Mouse (Mus musculus) gonadal fat pad, adult 2 months (tissue): ENCODE data around the gene Slc4a3. TPM values are rescaled to one million over a fixed set of nuclear protein-coding genes. Genes with fewer than 3 reads are reported as not detected.

Source experiments
- DNase-seq: peaks from one replicate; pipeline ENCODE4 v3.0.0-alpha.2; 2012; ENCODE audit warnings: low read depth
- polyA plus RNA-seq: library from polyadenylated mRNA; depleted of rRNA; stranded (reverse); fragments of >200 nt; gene quantifications from 2 replicates; pipeline ENCODE4 v1.2.3, GENCODE M21; 2012

Slc4a3 gene
- polyA plus RNA-seq, 1 experiment = 35.8 TPM

DNA sequence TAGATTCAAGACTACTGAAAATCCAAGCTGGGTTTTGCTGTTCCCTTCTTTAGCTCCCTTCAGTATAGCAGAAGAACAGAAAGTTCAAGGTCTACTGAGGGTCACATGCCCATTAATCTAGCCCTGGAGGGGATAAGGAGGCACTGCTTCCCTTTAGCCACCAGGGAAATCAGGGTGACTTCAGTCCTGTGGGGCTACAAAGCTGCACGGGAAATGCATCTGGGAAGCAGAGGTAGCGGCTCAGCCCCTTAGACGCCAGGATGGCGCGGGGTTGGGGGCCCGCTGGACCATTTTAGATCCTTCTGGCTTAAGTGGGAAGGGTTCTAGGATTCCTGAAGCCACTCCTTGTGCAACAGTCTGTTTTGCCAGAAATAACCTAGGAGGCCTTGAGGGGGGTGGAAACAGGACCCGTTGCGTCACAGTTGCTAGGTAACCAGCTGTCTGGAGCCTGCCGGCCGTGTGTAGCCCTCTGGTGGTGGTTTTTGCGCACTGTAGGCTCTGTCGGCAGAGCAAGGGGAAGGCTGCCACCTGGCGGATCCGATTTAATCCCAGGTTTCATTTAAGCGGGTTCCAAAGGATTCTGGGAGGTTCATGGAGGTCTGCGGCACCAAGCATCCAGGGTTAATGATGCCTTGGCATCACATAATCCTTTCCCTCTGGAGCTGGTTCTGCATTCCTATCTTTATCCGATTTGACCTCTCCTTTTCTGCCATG lies 13.3 kb downstream of the Slc4a3 start:
- peak; percentile 46 for DNase-seq

DNA sequence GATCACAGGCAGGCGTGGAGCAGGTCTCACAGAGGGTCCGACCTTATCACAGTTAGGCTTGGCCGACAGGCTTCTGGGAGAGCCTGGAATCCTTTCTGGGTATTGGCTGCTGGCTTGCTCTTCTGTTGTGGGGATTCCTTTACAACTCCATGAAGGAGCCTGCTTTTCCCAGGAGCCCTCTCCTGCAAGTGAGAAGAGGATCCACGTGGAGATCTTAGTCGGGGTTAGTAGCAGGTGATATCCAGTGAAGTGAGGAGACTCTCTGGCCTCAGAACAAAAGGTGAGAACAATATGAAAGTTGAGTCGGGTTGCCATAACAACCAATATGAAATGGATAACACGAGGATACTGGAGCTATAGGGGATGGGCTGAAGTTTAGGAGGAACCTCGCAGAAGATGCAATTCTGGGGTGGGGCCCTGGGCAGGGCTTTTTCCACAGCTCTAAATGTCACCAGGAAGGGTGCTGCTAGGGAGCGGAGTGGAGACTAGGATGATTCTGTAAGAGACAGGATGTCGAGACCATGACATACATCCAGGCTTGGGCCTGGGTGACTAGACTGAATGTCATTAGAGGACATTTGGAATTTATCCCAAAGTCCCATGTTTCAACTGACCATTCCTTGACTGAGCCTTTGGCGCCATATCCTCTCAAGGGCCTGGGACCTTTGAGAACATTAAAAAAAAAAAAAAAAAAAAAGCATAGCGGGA lies 14.3 kb downstream of the Slc4a3 start:
- no peak for DNase-seq

DNA sequence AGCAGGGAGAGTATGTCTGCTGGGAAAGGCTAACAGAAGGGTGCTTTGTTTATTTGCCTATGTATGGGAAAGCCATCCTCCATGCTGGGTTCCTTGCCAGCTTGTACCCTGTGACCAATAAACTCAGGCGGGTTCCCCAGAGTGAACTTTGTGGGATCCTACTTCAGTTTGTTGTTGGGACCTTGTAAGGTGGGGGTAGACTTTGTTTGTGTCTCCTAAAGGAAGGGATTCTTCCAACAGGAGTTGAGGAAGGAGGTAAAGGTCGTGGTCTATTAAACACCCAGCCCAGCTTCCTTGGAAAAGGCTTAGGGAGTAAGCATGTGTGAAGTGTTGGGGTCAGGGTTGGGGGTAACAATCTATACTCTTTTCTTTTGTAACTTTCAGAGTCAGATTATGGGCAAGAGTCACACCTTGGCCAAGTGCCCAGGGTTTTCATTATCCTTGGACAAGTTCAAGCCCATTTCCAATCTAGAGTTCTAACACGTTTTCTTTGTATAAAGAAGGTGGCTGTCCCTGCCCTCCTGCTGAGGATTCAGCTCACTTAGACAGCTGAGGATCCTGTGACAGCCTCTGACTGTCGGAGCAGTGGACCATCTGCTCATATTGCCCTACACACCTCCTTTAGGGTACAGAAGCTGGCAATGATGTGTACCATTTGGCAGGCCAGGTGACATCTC lies 15.3 kb downstream of the Slc4a3 start:
- DNase-seq = no peak

DNA sequence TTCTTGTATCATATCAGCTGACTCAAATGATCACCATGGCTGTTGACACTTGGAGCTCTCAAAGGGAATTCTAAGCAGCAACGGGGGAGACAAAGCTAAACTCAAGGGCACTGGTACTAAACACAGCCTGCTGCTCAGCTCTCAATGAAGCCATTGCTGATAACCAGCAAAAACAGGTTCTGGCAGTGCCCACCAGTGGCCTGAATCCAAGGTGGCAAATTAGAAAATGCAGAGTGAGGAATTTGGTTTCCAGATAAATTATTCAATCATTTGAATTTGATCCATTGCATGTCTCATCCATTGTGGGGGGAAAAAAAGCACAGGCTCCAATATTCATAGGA lies 15.8 kb downstream of the Slc4a3 start:
- DNase-seq = no peak

DNA sequence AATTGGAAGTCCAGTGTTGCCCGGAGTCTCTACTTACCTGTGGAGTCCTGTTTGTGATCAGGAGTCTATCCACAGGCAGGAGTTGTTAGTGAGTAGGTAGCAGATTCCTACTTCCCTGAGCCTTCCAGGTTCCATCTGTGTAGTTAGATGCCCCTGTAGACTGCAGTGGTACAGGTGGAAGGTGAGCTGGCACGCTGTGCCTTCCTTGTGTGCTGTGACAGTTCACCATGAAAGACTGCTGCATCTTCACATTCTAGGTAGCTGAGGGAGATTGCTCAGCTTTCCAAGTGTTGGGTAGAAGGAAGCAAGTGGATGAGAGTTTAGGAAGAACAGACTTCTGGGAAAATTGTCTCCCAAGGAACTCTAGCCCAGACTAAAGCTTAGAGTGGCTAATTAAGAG lies 18.0 kb downstream of the Slc4a3 start:
- no peak for DNase-seq

DNA sequence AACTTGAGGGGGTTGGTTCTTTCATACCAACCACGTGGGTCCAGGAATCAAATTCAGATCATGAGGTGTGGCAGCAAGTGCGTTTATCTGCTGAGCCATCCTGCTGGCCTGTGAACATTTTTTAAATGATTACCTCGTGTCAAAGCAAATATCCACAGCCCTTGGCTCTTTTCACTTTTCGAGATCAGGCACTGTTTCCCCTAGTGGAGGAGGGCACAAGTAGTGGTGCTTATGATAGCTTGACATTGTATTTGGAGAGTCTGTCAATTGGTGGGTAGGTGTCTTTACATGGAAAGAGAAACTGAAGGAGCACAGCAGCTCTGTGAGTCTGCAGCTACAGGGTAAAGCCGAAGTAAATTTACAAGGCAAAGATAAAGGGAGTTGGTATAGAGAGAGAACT lies 18.9 kb downstream of the Slc4a3 start:
- no peak for DNase-seq

DNA sequence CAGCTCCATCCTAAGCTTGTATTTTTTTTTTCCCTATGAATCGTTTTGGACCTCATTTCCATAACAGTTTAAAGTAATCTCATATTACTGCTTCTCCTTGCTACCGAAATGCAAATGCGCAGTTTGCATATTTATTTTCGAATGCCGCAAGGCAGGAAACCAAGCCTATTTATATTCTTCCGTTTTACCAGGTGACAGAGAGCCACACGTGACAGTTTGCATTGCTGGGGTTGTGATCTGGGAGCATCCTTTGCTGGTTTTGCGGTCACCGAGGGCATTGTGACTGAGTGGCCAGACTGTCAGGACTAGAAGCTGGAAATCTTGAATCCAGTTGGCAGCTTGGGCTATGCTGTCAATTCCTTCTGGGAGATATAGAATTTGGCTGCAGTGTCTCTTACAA lies 19.6 kb downstream of the Slc4a3 start:
- no peak for DNase-seq

DNA sequence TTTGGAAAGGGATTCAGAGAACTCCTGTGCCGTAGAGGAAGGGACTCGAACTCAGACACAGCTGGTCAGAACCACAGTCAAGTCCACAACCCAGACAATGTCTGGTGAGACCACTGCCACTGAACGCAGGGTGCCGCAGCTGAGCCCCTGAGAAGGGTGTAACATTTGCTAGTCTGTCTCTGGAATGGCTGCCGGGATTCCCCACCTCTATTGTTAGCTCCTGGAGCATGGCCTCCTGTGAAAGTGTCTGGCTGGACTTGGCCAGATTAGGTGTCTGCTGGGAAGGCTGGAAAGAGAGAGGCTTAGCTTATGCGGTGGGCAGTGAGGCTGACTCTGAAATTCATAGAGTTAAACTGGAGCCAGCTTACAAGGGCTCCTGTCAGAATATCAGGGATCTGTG lies 24.3 kb downstream of the Slc4a3 start:
- no peak for DNase-seq

DNA sequence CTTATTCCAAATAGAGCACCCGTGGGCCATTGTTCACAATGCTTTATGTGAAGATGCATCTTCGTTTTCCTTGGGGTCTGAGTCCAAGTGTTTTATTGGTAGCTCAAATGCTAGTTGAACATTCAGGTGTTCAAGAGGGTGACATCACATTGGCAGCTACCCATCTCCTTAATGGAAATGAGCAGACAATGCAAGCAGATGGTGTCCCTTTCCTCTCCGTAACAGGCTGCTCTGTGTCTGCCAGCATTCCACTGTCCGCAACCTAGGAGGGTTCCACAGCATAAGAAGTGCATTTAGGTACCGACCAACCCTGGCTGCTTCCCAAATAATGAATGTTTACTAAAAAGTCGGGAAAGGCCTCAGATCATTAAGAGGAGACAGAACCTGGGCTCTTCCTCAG lies 26.7 kb downstream of the Slc4a3 start:
- DNase-seq = no peak

DNA sequence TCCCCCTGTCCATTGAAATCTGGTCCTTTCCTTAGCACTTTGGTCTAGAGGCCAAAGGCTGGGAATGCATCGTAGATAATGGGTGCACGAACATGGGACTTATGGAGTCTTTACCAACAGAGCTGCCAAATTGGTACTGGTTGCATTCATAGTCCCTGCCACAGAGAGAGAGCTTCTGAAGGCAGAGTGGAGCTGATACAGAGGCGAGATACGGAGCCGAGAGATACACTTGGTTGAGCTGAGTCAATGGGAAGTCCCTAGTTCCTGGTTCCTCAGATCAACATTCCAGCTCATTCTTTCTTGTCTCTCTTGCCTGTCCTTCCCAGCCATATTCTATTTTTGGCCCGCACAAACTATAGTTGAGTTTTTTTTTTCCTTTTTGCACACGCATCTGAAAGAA lies 27.6 kb downstream of the Slc4a3 start:
- DNase-seq = no peak

DNA sequence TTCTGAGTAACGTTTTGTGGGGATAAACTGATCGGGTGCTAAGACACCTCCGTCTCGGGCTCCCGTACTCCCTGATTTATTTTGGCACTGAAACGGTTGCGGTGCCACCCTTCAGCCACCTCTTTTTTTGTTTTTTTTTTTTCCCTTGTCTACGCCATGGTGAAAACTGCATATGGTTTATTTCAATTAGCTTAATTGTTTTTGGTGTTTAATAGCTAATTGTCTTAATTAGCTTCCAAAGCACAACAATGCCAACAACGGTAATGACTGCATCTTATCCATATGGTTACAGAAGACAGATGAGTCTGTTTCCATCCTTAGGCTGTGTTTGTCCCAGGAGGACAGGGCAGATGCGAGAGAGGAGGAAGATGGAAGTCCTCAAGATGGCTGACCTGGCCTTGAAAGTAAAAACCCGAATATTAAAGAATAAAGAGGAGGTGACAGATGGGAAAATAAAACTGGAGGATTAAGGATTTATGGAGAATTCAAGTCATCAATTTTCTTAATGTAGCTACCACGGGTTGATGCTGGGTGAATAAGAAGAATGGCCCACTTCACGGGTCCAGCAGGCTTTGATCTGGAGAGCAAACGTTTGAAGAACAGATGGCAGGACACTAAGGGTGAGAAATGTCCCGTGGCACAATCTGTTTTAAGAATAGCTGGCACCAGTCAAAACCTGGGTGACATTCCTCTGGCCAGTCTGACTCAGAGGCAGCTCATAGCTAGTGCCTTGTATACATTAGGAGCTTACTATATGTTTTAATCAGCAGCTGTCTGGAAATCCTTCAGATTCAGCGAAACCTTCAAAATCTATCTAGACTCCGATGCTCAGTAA lies 28.6 kb downstream of the Slc4a3 start:
- DNase-seq = no peak

DNA sequence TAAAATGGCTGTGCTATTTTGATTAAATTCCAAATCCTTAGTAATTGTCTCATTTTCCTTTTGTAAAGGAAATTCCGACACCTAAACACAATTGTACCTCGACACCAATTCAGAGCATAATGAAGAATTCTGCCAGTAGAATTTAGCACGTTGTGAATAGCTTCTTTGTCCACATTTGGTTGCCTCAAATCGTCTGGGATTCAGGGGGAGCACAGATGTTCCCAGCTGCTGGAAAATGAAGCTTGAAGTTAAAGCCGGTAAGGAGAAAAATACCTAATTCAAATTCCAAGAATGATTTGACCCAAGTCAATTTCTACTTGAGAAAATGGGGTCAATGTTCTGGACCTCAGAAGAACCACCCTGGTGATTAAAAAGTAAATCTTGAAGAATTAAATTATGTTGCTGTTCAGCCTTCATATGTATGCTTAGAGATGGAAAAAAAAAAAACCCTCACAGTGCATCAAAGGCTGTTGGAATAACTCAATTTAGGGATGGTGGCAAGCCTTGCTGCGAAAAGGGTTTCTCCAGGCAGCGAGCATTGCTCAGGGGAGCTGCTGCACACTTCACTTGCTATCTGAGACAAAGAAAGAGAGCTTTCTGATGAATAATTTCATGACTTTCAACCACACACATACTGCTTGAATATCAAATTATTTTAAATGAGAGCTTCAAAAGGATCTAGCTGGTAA lies 36.0 kb downstream of the Slc4a3 start:
- no peak for DNase-seq

DNA sequence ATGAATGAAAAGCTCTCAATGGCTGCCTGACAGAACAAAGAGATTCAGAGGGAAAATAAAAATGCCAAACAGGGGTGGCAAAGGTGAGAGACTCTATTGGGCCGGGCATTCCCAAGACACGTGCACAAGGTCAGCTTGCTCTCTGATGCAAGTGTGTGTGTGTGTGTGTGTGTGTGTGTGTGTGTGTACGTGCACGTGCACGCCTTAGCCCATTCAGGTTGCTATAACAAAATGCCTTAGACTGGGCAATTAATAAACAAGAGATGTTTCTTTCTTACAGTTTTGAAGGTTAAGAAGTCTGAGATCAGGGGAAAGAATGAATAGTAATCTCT lies 36.5 kb downstream of the Slc4a3 start:
- DNase-seq = no peak

DNA sequence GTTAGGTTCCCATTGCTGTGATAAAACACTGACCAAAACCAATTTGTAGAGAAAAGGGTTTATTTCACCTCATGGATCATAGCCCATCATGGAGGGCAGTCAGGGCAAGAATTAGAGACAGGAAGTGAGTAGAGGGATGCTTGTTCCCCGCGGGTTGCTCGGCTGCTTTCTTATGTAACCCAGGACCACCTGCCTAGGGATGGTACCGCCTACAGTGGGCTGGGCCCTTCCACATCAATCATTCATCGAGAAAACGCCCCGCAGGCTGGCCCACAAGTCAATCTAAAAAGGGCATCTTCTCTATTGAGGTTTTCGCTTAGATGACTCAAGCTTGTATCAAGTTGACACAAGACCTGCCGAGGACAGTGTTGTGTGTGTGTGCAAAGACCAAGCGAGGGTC lies 37.0 kb downstream of the Slc4a3 start:
- DNase-seq = no peak

DNA sequence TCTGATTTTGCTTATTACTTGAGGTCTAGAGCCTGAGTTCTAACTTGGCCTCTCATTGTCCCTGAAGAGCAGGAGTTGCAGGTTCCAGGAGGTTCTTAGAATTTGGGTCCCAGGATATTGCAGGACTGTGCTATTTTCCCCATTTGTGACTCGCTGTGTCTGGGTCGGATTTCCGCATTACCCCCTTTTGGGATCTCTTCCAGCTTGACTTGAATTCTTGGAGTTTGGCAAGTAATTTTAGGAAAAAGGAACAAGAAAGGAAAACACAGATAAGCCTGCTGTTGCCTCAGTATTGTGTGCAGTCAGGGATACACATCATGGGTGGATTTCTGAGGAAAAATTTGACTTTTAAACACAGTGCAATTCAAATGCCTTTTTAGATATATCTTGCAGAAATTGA lies 40.7 kb downstream of the Slc4a3 start:
- no peak for DNase-seq

DNA sequence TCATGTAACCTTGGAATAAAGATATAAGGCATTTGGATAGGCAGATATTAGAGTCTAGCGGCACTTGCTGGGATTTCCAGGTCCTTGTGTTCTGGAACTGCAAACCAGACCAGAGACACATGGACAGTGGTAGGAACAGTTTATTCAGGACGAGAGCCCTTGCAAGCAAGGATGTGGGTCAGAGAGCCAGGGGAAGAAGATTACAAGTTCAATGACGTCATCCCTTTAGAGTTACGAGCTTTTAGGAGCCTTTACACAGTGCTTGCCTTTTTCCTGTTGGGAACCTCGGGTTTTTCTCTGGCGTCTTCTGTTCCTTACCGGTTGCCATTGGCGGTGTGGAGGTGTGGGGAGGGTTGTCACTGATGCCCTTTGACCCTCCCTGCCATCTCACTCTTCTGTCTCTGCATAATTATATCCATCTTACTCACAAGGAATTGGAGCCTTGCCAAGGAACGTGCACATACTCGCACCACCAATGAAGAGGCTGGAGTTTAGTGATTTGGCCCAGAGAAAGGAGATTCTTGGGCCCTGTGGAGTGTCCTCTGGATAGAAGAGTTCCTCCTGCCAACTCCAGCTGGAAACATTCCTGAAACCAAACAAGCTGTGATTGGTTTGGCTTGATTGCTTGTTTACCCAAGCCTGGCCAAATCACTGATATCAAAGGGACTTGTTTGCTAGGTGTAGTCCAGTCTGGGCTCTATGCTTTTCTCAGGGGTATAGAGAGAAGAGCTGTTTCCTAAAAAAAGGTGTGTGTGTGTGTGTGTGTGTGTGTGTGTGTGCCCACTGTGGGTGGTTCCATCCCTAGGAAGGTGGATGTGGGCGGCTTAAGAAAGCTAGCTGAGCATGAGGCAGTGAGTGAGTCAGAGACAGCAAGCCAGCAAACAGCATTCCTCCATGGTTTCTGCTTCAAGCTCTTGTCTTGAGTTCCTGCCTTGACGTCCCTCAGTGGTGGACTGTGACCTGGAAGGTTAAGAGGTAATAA lies 42.0 kb downstream of the Slc4a3 start:
- no peak for DNase-seq

DNA sequence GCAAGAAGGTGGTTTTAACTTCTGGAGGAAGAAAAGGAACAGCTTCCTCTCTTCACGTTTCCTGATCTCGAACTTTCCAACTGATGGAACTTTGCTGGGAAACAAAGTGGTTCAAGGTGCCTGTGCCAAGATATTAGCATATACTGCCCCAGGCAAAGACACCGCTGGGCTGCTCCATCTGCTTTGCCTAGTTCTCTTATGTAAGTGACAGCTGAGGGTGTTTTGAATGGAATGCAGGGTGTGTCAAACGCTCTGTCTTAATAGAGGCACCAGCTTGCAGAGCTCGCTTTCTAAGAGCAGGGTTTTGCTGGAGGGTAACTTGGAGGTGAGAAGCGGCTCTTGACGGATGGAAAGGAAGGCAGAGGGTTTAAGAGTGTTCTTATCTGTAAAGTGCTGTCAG lies 42.8 kb downstream of the Slc4a3 start:
- DNase-seq = no peak

DNA sequence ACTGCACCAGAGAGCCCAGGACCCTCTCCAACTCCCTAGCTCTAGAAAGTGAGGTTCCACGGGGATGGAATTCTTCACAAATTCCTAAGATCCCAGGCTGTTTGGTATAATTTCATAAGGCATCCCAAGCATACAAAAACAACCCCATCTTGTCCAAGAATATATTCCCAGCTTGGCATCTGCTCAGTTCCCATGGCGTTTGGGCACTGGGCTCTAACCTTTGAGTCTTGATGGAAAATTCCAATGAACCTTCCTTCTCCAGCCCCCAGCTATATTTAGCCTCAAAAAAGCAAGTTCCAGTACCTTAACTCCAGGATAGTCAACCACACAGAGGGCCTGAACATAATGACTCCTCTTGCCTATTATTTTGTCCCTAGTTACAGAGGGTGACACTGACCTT lies 43.9 kb downstream of the Slc4a3 start:
- DNase-seq = no peak

DNA sequence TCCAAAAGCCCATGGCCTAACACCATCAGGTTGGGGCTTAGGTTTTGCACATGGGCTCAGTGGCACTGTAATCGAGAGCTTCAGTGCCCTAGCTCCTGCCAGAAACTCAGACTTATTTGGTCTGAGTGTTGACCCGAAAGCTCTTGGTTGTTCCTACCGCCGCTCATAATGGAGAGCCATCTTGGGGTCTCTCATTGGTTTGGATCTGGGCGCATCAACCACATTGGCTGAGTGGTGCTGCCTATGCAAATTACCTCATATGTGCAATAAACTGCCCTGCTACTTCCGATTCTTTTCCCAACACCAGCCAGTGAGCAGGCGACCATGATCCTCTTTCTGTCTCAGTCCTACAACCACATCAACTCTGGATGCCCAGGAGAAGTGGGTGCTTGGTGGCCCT lies 47.9 kb downstream of the Slc4a3 start:
- no peak for DNase-seq

DNA sequence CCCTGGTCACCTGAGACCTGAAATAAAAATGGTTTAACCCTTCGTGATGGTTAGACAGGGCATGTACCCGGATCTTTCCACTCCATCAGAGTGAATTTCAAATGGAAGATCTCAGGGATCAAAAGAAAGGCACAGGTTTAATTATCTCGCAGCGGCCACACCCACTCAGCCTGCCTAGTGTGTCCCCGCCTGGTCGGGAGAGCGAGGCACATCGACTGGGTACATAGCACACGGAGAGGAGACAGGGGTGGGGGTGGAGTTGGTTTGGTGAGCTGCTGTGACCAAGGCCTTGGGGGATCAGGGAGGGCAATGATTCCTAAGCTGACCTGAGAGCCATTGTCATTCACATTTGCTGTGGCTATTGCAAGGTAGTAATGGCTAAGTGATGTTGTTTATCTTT lies 48.8 kb downstream of the Slc4a3 start:
- DNase-seq = no peak

DNA sequence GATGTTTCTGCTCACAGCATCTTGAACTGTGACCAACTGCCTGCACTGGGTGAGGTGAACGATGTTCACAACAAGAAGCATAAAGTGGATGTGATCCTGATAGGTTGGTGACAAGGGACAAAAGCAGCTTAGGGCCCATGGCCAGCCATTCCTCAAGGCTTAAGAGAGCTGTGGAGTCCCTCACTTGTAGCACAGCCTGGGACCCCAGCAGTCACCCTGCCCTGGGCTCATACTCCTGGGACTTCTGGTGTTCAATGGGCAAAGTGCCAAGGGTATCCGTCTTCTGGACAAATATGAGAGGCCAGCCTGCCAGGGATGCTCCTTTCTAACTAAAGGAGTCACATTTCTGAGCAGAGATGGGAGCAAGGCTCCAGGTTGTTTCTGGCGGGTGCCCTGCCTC lies 49.9 kb downstream of the Slc4a3 start:
- DNase-seq = no peak
